Mouse (Mus musculus) heart, adult 2 months (tissue): ENCODE data around the gene Zbtb12. TPM values are rescaled to one million over a fixed set of nuclear protein-coding genes. Genes with fewer than 3 reads are reported as not detected.

Experiments used
- DNase-seq, 2 experiments: peaks; one replicate each; pipeline ENCODE4 v3.0.0; 2021
- H3K27ac ChIP-seq: fragments of 200-600 bp; 2 replicates; pipeline ENCODE4 v1.8.1; 2022
- H3K27me3 ChIP-seq: fragments of 200-500 bp; 2 replicates; pipeline ENCODE4 v1.6.1; 2012; ENCODE audit warnings: mild to moderate bottlenecking, low read length, inconsistent platforms, mixed read lengths; ENCODE audit not compliant: control insufficient read depth, insufficient read depth
- H3K36me3 ChIP-seq: fragments of 200-500 bp; 2 replicates; pipeline ENCODE4 v1.6.1; 2012; ENCODE audit warnings: low read length, inconsistent platforms; ENCODE audit not compliant: control insufficient read depth, insufficient read depth
- H3K4me1 ChIP-seq: fragments of 200-500 bp; 2 replicates; pipeline ENCODE4 v1.6.1; 2011; ENCODE audit warnings: low read length; ENCODE audit not compliant: control insufficient read depth, insufficient read depth
- H3K4me3 ChIP-seq: fragments of 200-600 bp; 2 replicates; pipeline ENCODE4 v1.8.1; 2022
- H3K79me2 ChIP-seq: fragments of 200-500 bp; replicated peaks from 2 replicates; pipeline ENCODE4 v1.6.1; 2012; ENCODE audit warnings: mild to moderate bottlenecking, inconsistent platforms, low read length, moderate library complexity, mixed read lengths; ENCODE audit not compliant: control insufficient read depth, insufficient read depth
- H3K9ac ChIP-seq: fragments of 200-500 bp; 2 replicates; pipeline ENCODE4 v1.6.1; 2012; ENCODE audit warnings: low read depth, mild to moderate bottlenecking, control low read depth, inconsistent platforms, low read length, mixed read lengths
- CTCF ChIP-seq: fragments of 200-600 bp; IDR thresholded peaks from 2 replicates; pipeline ENCODE4 v1.8.1; 2022; ENCODE audit warnings: antibody characterized with exemption, mild to moderate bottlenecking, moderate library complexity
- EP300 ChIP-seq: fragments of 200-500 bp; IDR thresholded peaks from 2 replicates; pipeline ENCODE4 v1.6.1; 2011; ENCODE audit warnings: low read depth, low read length, control low read depth; ENCODE audit not compliant: insufficient read depth
- POLR2A ChIP-seq: fragments of 200-500 bp; IDR thresholded peaks from 2 replicates; pipeline ENCODE4 v1.6.1; 2011; ENCODE audit warnings: mild to moderate bottlenecking, low read depth, low read length, control low read depth; ENCODE audit not compliant: insufficient read depth
- WGBS: fragments of 180-500 bp; shearing (Covaris S2); methylation state at CpG from one replicate; pipeline ENCODE4 v1.1.7; 2018; 5-methylcytosine and 5-hydroxymethylcytosine counted together
- intact Hi-C: fragments of 180-260 bp; cut with DNase I; formaldehyde crosslinking; loops from one replicate; pipeline ENCODE4 v1.15.1; 2025
- polyA plus RNA-seq: library from polyadenylated mRNA; depleted of rRNA; stranded (reverse); fragments of >200 nt; gene quantifications from 2 replicates; pipeline ENCODE4 v1.2.3, GENCODE M21; 2012
- total RNA-seq, 2 experiments: library from RNA; stranded (reverse); gene quantifications; 2 replicates each; pipeline ENCODE4 v1.2.3; 2021

Gene Zbtb12
- total and polyA plus RNA-seq, 3 experiments, result 7.9 to 10.0 (median 9.0) TPM

GRCm38 (mm10) chr17:34931735-34932098 is 52.4 kb downstream of the Zbtb12 start:
- DNase-seq, result peak in 1 of 2 experiments; percentile 45
- H3K9ac ChIP-seq, result peak overlapping the region; percentile 89
- intact Hi-C loops, result loop anchor here (2.0 kb wide), 2 partner anchors 39 to 49 kb away; partner anchors contain the start of gene Lsm2
- H3K36me3 ChIP-seq, result no peaks in the 10 kb centered on the region
- 10% methylated on average over 14 of the region's 14 CpGs for WGBS
- H3K4me3 ChIP-seq, result peak overlapping the region; percentile 90
- H3K79me2 ChIP-seq, result no peaks in the 10 kb centered on the region
- H3K4me1 ChIP-seq, result peaks cover 1% of the 10 kb centered on the region; the same call in 1 of the 2 replicates
- peak overlapping the region; percentile 85 for H3K27ac ChIP-seq
- TF ChIP-seq CTCF (no peak), EP300 (no peak)
- no peaks in the 10 kb centered on the region for H3K27me3 ChIP-seq

GRCm38 (mm10) chr17:34932287-34932686 is 53.0 kb downstream of the Zbtb12 start:
- intact Hi-C loops, result no loop called here
- Histone ChIP-seq H3K27ac (peak overlapping the region; percentile 85), H3K27me3 (no peaks in the 10 kb centered on the region), H3K4me1 (peaks cover 1% of the 10 kb centered on the region; the same call in 1 of the 2 replicates), H3K9ac (peak overlapping the region; percentile 89; the same call in 1 of the 2 replicates), H3K4me3 (peak overlapping the region; percentile 90), H3K79me2 (no peaks in the 10 kb centered on the region), H3K36me3 (no peaks in the 10 kb centered on the region)
- 50% methylated on average over 8 of the region's 8 CpGs for WGBS
- no peak for DNase-seq
- TF ChIP-seq EP300 (no peak), POLR2A (no peak), CTCF (no peak)

GRCm38 (mm10) chr17:34934031-34934430 is 54.7 kb downstream of the Zbtb12 start:
- WGBS, result 60% methylated on average over 24 of the region's 24 CpGs

GRCm38 (mm10) chr17:34934830-34935229 is 55.5 kb downstream of the Zbtb12 start:
- no peaks in the 10 kb centered on the region for H3K79me2 ChIP-seq
- no peak for TF ChIP-seq POLR2A
- TF ChIP-seq CTCF, result no peak
- TF ChIP-seq EP300, result no peak
- no peak overlapping the region for H3K9ac ChIP-seq
- 39% methylated on average over 8 of the region's 8 CpGs for WGBS
- no peaks in the 10 kb centered on the region for H3K36me3 ChIP-seq
- intact Hi-C loops, result no loop called here
- peak overlapping the region; percentile 37 for H3K4me3 ChIP-seq
- peaks cover 1% of the 10 kb centered on the region; the same call in 1 of the 2 replicates for H3K4me1 ChIP-seq
- peak overlapping the region; percentile 62 for H3K27ac ChIP-seq
- no peaks in the 10 kb centered on the region for H3K27me3 ChIP-seq
- DNase-seq, result peak in 1 of 2 experiments; percentile 32

More at GRCm38 (mm10) chr17:34934031-34934430, 54.7 kb downstream of the Zbtb12 start:
- Histone ChIP-seq H3K79me2 (no peaks in the 10 kb centered on the region), H3K9ac (peak overlapping the region; percentile 25; the same call in 1 of the 2 replicates), H3K36me3 (no peaks in the 10 kb centered on the region), H3K27ac (peak overlapping the region; percentile 62), H3K4me1 (peaks cover 1% of the 10 kb centered on the region; the same call in 1 of the 2 replicates), H3K27me3 (no peaks in the 10 kb centered on the region), H3K4me3 (peak overlapping the region; percentile 37)
- TF ChIP-seq EP300 (no peak), CTCF (no peak), POLR2A (no peak)
- intact Hi-C loops, result no loop called here
- DNase-seq, result no peak

- no peaks in the 10 kb centered on the region for H3K27me3 ChIP-seq
- DNase-seq, result no peak
- H3K79me2 ChIP-seq, result no peaks in the 10 kb centered on the region
- TF ChIP-seq POLR2A (no peak), CTCF (no peak), EP300 (no peak)
- H3K4me3 ChIP-seq, result no peak overlapping the region
- intact Hi-C loops, result no loop called here
- WGBS, result 88% methylated on average over 6 of the region's 6 CpGs
- peaks cover 3% of the 10 kb centered on the region; the same call in 1 of the 2 replicates for H3K4me1 ChIP-seq
- no peak overlapping the region for H3K9ac ChIP-seq
- H3K36me3 ChIP-seq, result no peaks in the 10 kb centered on the region; the same call in 1 of the 2 replicates
- H3K27ac ChIP-seq, result no peak overlapping the region
Measured at GRCm38 (mm10) chr17:34937960-34938505, 58.8 kb downstream of the Zbtb12 start.

GRCm38 (mm10) chr17:34941344-34942041 is 62.2 kb downstream of the Zbtb12 start:
- peak overlapping the region; percentile 46 for H3K9ac ChIP-seq
- H3K27me3 ChIP-seq, result no peaks in the 10 kb centered on the region
- no peaks in the 10 kb centered on the region for H3K79me2 ChIP-seq
- peak overlapping the region; percentile 84 for H3K27ac ChIP-seq
- no peaks in the 10 kb centered on the region; the same call in 1 of the 2 replicates for H3K36me3 ChIP-seq
- DNase-seq, result peak; percentile 49 to 61
- 10% methylated on average over 15 of the region's 15 CpGs for WGBS
- H3K4me1 ChIP-seq, result peaks cover 3% of the 10 kb centered on the region; the same call in 1 of the 2 replicates
- peak overlapping the region; percentile 38 for H3K4me3 ChIP-seq
- intact Hi-C loops, result no loop called here
- TF ChIP-seq CTCF (no peak), POLR2A (peak; percentile 34; the same call in 1 of the 2 replicates)
